Mouse (Mus musculus) c-Kit-positive CD71-positive TER-119-negative erythroid progenitor cells, embryonic 14.5 days (primary cell): Measurements from ENCODE around the gene Btg3.
A peak's percentile ranks its signal among the peaks of the same experiment; 100 is the strongest.
"Not testable (repeated sequence)": the region's sequence is repeated elsewhere in the genome, so short reads cannot be mapped to it uniquely, and the experiment has no call there.

ENCODE experiments used
- DNase-seq: peaks from one replicate; pipeline ENCODE4 v3.0.0-alpha.2; 2013; ENCODE audit warnings: low read depth

Gene Btg3

DNA sequence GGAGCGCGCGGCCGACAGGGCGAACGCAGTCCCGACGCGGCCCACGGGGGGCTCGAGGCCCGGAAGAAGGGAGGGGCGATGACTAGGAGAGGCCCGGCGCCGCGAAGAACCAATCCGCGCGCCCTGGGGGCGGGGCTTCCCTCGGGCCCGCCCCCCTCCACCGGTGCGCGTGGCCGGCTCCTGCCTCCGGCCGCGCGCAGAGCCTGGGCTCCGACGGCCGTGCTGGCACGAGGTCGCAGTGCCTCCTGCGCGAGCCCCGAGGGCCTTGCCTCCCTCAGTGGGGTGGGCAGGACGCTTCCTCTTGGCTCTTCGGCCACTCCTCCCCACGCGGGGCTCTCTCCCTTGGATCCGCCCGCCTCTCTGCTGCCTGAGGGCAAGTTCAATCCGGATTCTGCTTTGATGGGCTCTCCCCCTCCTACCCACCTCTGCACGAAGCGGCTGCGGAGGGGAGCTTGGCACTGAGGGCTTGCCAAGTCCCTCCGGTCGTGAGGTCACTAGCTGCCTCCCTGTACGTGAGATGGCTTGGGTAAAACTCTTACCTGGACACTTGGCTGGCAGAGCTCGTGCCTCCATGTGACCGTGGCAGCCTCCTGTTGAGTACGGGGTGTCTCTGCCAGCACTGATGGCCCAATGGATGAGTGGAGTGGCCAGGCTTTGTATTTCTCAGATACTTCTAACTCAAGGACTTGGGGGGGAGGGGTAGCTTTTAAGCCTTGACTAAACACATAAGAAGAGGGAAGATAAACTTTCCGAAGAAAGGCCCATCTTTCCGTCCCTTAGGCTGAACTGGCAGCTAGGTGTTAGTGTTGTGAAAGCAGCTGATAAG, at the start of gene Btg3:
TSS of gene Btg3 (minus strand) at position 448 of the 826 bp plus-strand sequence.
- DNase-seq: peak; percentile 79

DNA sequence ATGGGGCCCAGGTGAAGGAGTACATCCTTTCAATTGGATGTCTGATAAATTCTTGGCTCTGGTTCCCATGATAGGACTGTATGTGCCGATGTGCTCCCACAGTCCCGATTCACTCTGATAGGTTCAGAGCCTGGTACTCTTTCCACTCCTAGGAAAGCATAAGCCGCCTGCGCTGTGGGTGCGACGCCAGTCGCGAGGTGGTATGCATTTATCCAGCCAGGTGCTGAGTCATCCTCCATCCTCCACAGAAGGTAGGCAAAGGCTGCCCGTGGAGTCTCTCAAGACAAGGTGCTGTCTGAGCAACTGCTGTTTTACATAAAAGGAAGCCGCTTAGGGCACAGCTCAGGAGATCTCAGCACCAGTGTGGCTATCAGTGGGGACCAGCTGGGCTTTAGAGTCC, 40.7 kb upstream of the Btg3 start:
- no peak for DNase-seq

DNA sequence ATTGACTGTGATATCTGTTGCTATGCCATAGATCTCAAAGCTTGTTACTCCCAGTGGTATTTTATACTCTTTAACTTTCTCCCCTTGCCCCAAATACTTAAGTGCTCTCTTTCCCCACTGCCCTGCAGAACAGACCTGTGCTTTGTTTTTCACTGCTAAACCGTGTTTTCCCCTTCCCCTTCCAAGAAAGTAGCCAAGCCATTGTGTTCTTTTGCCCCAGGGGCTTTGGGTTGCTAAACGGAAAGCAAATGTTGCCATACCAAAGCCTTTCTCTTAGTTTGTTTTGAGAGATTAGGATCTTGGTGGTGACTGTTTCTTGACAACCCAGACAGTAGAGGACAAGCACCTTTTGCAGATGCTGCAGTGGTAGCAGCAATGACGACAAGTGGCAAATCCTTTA, 39.5 kb upstream of the Btg3 start:
- no peak for DNase-seq

DNA sequence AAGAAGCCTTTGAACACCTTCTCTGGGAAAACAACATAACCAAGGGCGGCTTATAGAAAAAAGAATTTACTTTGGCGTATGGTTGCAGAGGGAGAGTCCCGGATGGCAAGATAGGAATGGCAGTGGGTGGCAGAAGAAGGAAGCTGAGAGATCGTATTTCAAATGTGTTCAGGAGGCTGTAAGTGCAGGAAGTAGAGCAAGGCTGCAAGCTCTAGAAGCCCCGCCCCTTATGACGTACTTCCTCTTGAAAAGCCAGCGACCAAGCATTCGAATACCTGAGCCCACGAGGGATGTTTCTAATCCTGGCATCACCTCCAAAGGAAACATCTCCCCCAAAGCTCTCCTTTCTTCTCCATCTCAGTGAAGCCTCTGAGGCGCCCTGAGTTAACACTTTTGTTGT, 33.0 kb upstream of the Btg3 start:
- DNase-seq: no peak

- DNase-seq: no peak
Measured at GRCm38 (mm10) chr16:78407855-78408254, 30.9 kb upstream of the Btg3 start.

- DNase-seq: no peak
Measured at GRCm38 (mm10) chr16:78406657-78407056, 29.7 kb upstream of the Btg3 start.

DNA sequence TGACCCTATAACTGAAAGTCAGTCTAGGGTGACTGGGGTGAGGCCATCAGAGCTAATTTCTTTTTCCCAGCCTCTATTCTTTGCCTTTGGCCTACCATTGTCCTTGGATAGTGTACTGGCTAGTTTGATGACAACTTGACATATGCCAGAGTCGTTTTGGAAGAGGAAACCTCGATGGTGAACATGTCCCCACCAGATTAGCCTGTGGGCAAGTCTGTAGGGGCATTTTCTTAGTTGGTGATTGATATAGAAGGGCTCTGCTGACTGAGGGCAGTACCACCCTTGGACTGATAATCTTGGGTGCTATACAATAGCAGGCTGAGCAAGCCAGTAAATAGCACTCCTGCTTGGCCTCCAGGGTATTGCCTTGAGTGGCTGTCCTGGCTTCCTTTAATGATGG, 25.3 kb upstream of the Btg3 start:
- no peak for DNase-seq

GRCm38 (mm10) chr16:78399423-78399822, 22.4 kb upstream of the Btg3 start:
- no peak for DNase-seq

GRCm38 (mm10) chr16:78398734-78399133, 21.7 kb upstream of the Btg3 start:
- no peak for DNase-seq

DNA sequence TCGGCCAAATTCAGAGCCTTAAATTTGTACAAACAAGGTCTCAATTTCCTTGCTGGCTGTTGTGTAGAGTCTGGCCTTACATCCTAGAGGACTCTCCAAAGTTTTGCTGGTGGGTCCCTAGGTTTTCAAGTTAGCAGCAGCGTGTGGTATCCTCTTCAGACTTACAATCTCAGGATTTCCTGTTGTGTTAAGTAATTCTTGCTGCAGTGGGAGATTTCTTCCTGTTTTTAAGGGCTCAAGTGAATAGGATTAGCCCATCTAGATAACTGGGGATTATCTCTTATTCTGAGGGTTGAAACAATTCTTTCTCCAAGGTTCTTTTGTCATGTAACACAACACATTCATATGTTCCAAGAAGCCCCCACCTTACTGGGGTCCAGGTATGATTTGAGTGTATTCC, 14.4 kb upstream of the Btg3 start:
- DNase-seq: no peak

DNA sequence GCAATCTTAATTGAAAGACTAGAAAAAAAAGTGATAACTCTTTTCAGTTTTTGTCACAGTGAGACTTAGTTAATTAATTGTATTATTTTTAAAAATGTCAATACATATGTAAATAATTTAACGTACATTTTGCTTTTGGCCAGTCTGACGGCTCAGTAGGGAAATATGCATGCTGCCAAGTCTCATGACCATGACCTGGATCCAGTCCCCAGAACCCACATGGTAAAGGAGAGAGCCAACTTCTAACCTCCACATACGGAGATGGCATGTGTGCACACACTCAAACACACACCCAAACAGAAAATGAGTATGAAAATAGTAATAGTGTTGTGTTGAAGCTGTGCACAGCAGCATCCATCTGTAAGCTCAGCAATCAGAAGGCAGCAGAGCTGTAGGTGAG, 13.0 kb upstream of the Btg3 start:
- DNase-seq: no peak

DNA sequence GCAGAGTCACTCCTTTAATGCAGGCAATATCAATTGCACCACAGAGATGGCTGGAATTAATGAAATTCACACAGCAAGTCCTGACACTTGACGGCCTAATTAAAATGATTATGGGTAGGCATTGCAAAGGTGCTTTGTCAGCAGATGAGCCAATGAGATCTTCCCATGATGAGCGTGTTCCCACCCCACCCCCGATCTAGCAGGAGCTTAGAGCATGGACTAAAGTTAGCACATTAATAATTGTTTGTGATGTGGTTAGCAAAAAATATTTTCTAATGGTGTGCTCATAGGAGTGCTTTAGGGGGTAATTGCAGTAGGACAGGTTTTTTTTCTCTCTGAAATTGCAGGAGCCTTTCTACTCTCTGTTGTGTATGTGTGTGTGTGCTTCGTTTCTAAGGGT, 12.1 kb upstream of the Btg3 start:
- no peak for DNase-seq

GRCm38 (mm10) chr16:78378493-78378892, 1.5 kb upstream of the Btg3 start:
- DNase-seq: no peak

DNA sequence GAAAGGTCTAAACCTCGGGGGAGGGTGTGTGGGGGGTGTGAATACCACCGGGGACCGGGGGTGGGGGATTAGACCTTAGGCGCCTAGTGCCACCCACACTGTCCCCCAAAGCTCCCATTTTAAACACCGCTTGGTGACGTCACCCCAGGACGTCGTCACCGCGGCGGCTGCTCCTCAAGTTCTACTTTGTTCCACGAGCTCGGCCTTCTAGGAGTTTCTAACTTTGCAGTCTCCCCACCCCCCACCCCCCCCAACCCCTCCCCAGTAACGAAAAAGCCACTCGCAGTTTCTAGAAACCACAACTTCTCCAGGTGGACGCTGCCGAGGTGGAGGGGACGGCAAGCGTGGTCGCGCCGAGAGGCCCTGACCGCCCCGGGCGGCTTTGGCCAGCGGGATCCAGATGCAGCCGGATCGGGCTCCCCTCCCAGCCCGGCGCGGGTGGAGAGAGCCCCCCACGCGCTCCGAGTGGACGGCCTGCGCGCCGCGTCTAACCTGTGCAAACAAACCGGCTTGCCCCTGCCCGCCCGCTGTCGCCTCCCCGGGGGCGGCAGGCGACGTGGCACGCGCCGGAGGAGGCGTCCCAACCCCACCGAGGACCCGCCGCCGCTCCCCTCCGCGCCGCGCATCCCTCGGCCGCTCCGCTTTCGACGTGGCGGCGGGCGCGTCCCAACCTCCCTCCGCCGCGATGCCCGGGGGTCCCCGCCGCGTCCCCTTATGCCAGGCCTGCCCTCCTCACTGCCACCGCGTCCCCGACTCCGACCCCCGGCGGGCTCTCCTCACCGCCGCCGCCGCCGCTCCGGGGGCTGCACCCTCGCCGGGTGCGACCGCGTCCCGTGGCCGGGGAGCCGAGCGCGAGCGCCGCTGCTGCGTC, 936 bp downstream of the Btg3 start:
- DNase-seq: peak; percentile 56

DNA sequence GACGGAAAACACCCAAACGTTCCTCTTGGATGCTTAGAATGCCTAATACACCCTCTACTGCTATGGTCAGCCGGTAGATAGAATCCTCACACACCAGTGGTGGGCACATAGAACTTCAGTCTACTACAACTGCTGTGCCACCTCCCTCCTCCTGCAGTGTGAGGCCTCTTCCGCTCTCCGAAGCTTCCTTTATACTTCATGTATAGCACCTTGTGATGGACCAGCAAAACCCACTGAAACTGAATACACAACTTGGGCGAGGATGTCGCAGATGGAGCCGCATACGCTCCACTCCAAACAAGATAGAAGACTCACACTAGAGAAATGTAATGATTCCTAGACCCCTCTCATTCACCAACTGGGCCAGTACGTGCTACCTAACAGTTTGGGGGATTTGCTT, 1.8 kb downstream of the Btg3 start:
- DNase-seq: no peak

- DNase-seq: no peak
Measured at GRCm38 (mm10) chr16:78373743-78374142, 3.2 kb downstream of the Btg3 start.

GRCm38 (mm10) chr16:78372786-78373185, 4.2 kb downstream of the Btg3 start:
- no peak for DNase-seq

- peak; percentile 22 for DNase-seq
Measured at GRCm38 (mm10) chr16:78371491-78372046, 5.4 kb downstream of the Btg3 start.

- DNase-seq: not testable (repeated sequence)
Measured at GRCm38 (mm10) chr16:78364554-78364953, 12.4 kb downstream of the Btg3 start.

GRCm38 (mm10) chr16:78361466-78361865, 15.5 kb downstream of the Btg3 start:
- no peak for DNase-seq

GRCm38 (mm10) chr16:78357757-78358156, 19.2 kb downstream of the Btg3 start:
- no peak for DNase-seq

- no peak for DNase-seq
Measured at GRCm38 (mm10) chr16:78347328-78347926, 29.6 kb downstream of the Btg3 start.
